Mouse (Mus musculus) ES-E14 (cell line): Measurements from ENCODE around the gene Wnt11.

Source experiments
- CHD2 ChIP-seq: IDR thresholded peaks from 2 replicates; pipeline ENCODE4 v1.6.1; 2014; ENCODE audit warnings: mild to moderate bottlenecking, low read depth, low read length, inconsistent platforms
- HCFC1 ChIP-seq: IDR thresholded peaks from 2 replicates; pipeline ENCODE4 v1.6.1; 2012; ENCODE audit warnings: low read length, inconsistent platforms, borderline replicate concordance; ENCODE audit not compliant: insufficient read depth
- MAFK ChIP-seq: IDR thresholded peaks from 2 replicates; pipeline ENCODE4 v1.6.1; 2014; ENCODE audit warnings: mild to moderate bottlenecking, low read depth, low read length, inconsistent platforms; ENCODE audit not compliant: insufficient read depth
- ZNF384 ChIP-seq: IDR thresholded peaks from 2 replicates; pipeline ENCODE4 v1.6.1; 2012; ENCODE audit warnings: low read depth, low read length, inconsistent platforms

DNA sequence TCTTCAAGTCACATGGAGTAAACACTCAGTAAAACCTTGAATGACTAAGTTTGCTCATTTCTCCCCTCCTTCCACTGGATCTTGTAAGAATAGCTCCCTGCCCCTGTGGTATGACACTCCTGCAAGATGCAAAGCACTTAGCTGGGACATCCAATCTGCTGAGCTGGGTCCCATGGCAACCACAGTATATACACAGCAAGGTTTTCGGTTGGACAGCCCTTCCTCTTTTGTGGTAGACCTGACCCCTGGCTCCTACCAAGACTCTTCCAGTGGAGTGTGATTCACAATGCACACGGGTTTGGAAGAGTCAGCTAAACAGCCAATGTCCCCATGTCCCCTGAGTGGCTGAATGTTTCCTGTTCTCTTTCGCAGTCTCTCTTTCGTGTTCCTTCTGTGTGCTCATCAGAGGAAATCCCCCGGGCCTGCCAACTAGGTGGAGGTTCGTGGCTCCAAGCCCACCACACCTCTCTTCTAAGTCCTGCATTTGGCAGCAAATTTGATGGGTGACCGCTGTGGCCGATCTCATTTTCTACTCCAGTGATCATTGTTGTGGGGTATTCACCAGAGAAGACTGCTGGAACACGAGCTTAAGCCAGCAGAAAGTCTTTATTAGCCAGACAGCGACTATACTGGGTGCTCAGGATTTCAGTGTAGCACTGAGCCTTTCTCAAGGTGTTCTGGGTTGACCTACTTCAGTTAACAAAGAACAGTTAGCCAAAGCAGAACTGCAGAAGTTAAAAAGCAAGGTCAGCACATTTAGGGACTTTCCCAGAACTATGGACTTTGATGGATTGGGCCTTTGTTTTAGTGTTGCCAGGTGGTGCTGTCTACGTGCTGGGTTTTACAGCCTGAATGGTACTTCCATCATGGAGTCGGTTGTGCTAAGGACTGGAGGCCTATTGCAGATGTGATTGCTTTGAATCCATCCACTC is 29.8 kb upstream of the Wnt11 start:
- TF ChIP-seq MAFK: peak; percentile 84
- TF ChIP-seq HCFC1: no peak
- TF ChIP-seq CHD2: no peak
- TF ChIP-seq ZNF384: no peak
